Mouse (Mus musculus): ENCODE measurements around the gene Pus7l. TPM values are rescaled to one million over a fixed set of nuclear protein-coding genes. Genes with fewer than 3 reads are reported as not detected.

The Pus7l gene
- polyA plus RNA-seq, 1 experiment from 2014 or later: 5.2 TPM

- Histone ChIP-seq H3K4me2 (ENCODE audit: low read length) (no peak overlapping the region), H3K4me1 (ENCODE audit: control insufficient read depth, insufficient read depth, low read length) (no peaks in the 10 kb centered on the region), H3K4me3 (ENCODE audit: low read depth, low read length) (no peak overlapping the region), H3K9ac (ENCODE audit: low read length) (no peak overlapping the region), H3K27ac (ENCODE audit: low read depth, low read length) (no peak overlapping the region), H3K27me3 (replicated peaks; ENCODE audit: control insufficient read depth, insufficient read depth, low read length) (no peaks in the 10 kb centered on the region), H3K36me3 (ENCODE audit: control insufficient read depth, insufficient read depth, low read length) (no peaks in the 10 kb centered on the region), H3K9me3 (replicated peaks; ENCODE audit: control insufficient read depth, low read length) (no peaks in the 10 kb centered on the region)
- ATAC-seq: no peak
- DNase-seq (ENCODE audit: low spot score): no peak
- 92% methylated on average over 28 of the region's 28 CpGs for WGBS
Observed at GRCm38 (mm10) chr15:94523251-94523650, 20.1 kb downstream of the Pus7l start.

- Histone ChIP-seq H3K9me3 (replicated peaks; ENCODE audit: control insufficient read depth, low read length) (no peaks in the 10 kb centered on the region), H3K4me3 (ENCODE audit: low read depth, low read length) (no peak overlapping the region), H3K4me2 (ENCODE audit: low read length) (no peak overlapping the region), H3K9ac (ENCODE audit: low read length) (no peak overlapping the region), H3K36me3 (ENCODE audit: control insufficient read depth, insufficient read depth, low read length) (no peaks in the 10 kb centered on the region), H3K4me1 (ENCODE audit: control insufficient read depth, insufficient read depth, low read length) (no peaks in the 10 kb centered on the region), H3K27ac (ENCODE audit: low read depth, low read length) (no peak overlapping the region), H3K27me3 (replicated peaks; ENCODE audit: control insufficient read depth, insufficient read depth, low read length) (no peaks in the 10 kb centered on the region)
- DNase-seq (ENCODE audit: low spot score) (no peak), ATAC-seq (no peak)
- 84% methylated on average over 5 of the region's 5 CpGs for WGBS
Observed at GRCm38 (mm10) chr15:94520959-94521358, 22.4 kb downstream of the Pus7l start.

- Histone ChIP-seq H3K9me3 (replicated peaks; ENCODE audit: control insufficient read depth, low read length) (no peaks in the 10 kb centered on the region), H3K4me3 (ENCODE audit: low read depth, low read length) (no peak overlapping the region), H3K4me1 (ENCODE audit: control insufficient read depth, insufficient read depth, low read length) (no peaks in the 10 kb centered on the region), H3K27ac (ENCODE audit: low read depth, low read length) (no peak overlapping the region), H3K27me3 (replicated peaks; ENCODE audit: control insufficient read depth, insufficient read depth, low read length) (no peaks in the 10 kb centered on the region), H3K4me2 (ENCODE audit: low read length) (no peak overlapping the region), H3K9ac (ENCODE audit: low read length) (no peak overlapping the region), H3K36me3 (ENCODE audit: control insufficient read depth, insufficient read depth, low read length) (no peaks in the 10 kb centered on the region)
- DNase-seq (ENCODE audit: low spot score) (peak; percentile 93), ATAC-seq (peak; percentile 67)
- WGBS: 45% methylated on average over 9 of the region's 9 CpGs
Observed at GRCm38 (mm10) chr15:94520205-94520900, 23.0 kb downstream of the Pus7l start.

GRCm38 (mm10) chr15:94517913-94518491, 25.3 kb downstream of the Pus7l start:
- DNase-seq (ENCODE audit: low spot score) (no peak), ATAC-seq (no peak)
- no peaks in the 10 kb centered on the region for H3K9me3 ChIP-seq (replicated peaks; ENCODE audit: control insufficient read depth, low read length)
- H3K27ac ChIP-seq (ENCODE audit: low read depth, low read length): no peak overlapping the region
- no peaks in the 10 kb centered on the region for H3K27me3 ChIP-seq (replicated peaks; ENCODE audit: control insufficient read depth, insufficient read depth, low read length)
- WGBS: 80% methylated on average over 16 of the region's 16 CpGs
- no peak overlapping the region for H3K4me2 ChIP-seq (ENCODE audit: low read length)
- no peak overlapping the region for H3K9ac ChIP-seq (ENCODE audit: low read length)
- H3K36me3 ChIP-seq (ENCODE audit: control insufficient read depth, insufficient read depth, low read length): no peaks in the 10 kb centered on the region
- no peak overlapping the region for H3K4me3 ChIP-seq (ENCODE audit: low read depth, low read length)
- H3K4me1 ChIP-seq (ENCODE audit: control insufficient read depth, insufficient read depth, low read length): no peaks in the 10 kb centered on the region

GRCm38 (mm10) chr15:94503451-94504215, 39.7 kb downstream of the Pus7l start:
- DNase-seq (ENCODE audit: low spot score) (peak; percentile 74), ATAC-seq (peak; percentile 70; the same call in 1 of the 2 replicates)
- H3K36me3 ChIP-seq (ENCODE audit: control insufficient read depth, insufficient read depth, low read length): no peaks in the 10 kb centered on the region
- H3K9ac ChIP-seq (ENCODE audit: low read length): no peak overlapping the region
- H3K4me1 ChIP-seq (ENCODE audit: control insufficient read depth, insufficient read depth, low read length): peaks cover 8% of the 10 kb centered on the region; the same call in 1 of the 2 replicates
- H3K4me3 ChIP-seq (ENCODE audit: low read depth, low read length): no peak overlapping the region
- H3K27ac ChIP-seq (ENCODE audit: low read depth, low read length): no peak overlapping the region
- 46% methylated on average over 12 of the region's 12 CpGs for WGBS
- H3K27me3 ChIP-seq (replicated peaks; ENCODE audit: control insufficient read depth, insufficient read depth, low read length): no peaks in the 10 kb centered on the region
- no peaks in the 10 kb centered on the region for H3K9me3 ChIP-seq (replicated peaks; ENCODE audit: control insufficient read depth, low read length)
- no peak overlapping the region for H3K4me2 ChIP-seq (ENCODE audit: low read length)

GRCm38 (mm10) chr15:94499260-94499659, 44.1 kb downstream of the Pus7l start:
- no peak for ATAC-seq
- H3K4me3 ChIP-seq (ENCODE audit: low read depth, low read length): no peak overlapping the region

GRCm38 (mm10) chr15:94495936-94496335, 47.4 kb downstream of the Pus7l start:
- Histone ChIP-seq H3K4me1 (ENCODE audit: control insufficient read depth, insufficient read depth, low read length) (no peaks in the 10 kb centered on the region), H3K27ac (ENCODE audit: low read depth, low read length) (no peak overlapping the region), H3K27me3 (replicated peaks; ENCODE audit: control insufficient read depth, insufficient read depth, low read length) (no peaks in the 10 kb centered on the region), H3K9ac (ENCODE audit: low read length) (no peak overlapping the region), H3K36me3 (ENCODE audit: control insufficient read depth, insufficient read depth, low read length) (no peaks in the 10 kb centered on the region), H3K4me2 (ENCODE audit: low read length) (no peak overlapping the region), H3K4me3 (ENCODE audit: low read depth, low read length) (no peak overlapping the region), H3K9me3 (replicated peaks; ENCODE audit: control insufficient read depth, low read length) (no peaks in the 10 kb centered on the region)
- 76% methylated on average over 10 of the region's 10 CpGs for WGBS
- no peak for ATAC-seq
- no peak for DNase-seq (ENCODE audit: low spot score)

More at GRCm38 (mm10) chr15:94499260-94499659, 44.1 kb downstream of the Pus7l start:
- no peaks in the 10 kb centered on the region for H3K9me3 ChIP-seq (replicated peaks; ENCODE audit: control insufficient read depth, low read length)
- DNase-seq (ENCODE audit: low spot score): no peak
- H3K4me1 ChIP-seq (ENCODE audit: control insufficient read depth, insufficient read depth, low read length): peaks cover 8% of the 10 kb centered on the region; the same call in 1 of the 2 replicates
- H3K4me2 ChIP-seq (ENCODE audit: low read length): no peak overlapping the region
- 85% methylated on average over 1 of the region's 1 CpGs for WGBS
- H3K36me3 ChIP-seq (ENCODE audit: control insufficient read depth, insufficient read depth, low read length): no peaks in the 10 kb centered on the region
- no peak overlapping the region for H3K27ac ChIP-seq (ENCODE audit: low read depth, low read length)
- no peaks in the 10 kb centered on the region for H3K27me3 ChIP-seq (replicated peaks; ENCODE audit: control insufficient read depth, insufficient read depth, low read length)
- no peak overlapping the region for H3K9ac ChIP-seq (ENCODE audit: low read length)

GRCm38 (mm10) chr15:94494445-94494844, 48.9 kb downstream of the Pus7l start:
- DNase-seq (ENCODE audit: low spot score) (no peak), ATAC-seq (no peak)
- no peaks in the 10 kb centered on the region for H3K9me3 ChIP-seq (replicated peaks; ENCODE audit: control insufficient read depth, low read length)
- no peaks in the 10 kb centered on the region for H3K36me3 ChIP-seq (ENCODE audit: control insufficient read depth, insufficient read depth, low read length)
- H3K4me2 ChIP-seq (ENCODE audit: low read length): no peak overlapping the region
- no peaks in the 10 kb centered on the region for H3K4me1 ChIP-seq (ENCODE audit: control insufficient read depth, insufficient read depth, low read length)
- no peak overlapping the region for H3K9ac ChIP-seq (ENCODE audit: low read length)
- WGBS: 94% methylated on average over 1 of the region's 1 CpGs
- no peak overlapping the region for H3K4me3 ChIP-seq (ENCODE audit: low read depth, low read length)
- H3K27ac ChIP-seq (ENCODE audit: low read depth, low read length): no peak overlapping the region
- no peaks in the 10 kb centered on the region for H3K27me3 ChIP-seq (replicated peaks; ENCODE audit: control insufficient read depth, insufficient read depth, low read length)

GRCm38 (mm10) chr15:94489433-94489832, 53.9 kb downstream of the Pus7l start:
- no peaks in the 10 kb centered on the region for H3K4me1 ChIP-seq (ENCODE audit: control insufficient read depth, insufficient read depth, low read length)
- H3K4me2 ChIP-seq (ENCODE audit: low read length): no peak overlapping the region
- no peak for DNase-seq (ENCODE audit: low spot score)
- H3K9ac ChIP-seq (ENCODE audit: low read length): no peak overlapping the region
- H3K27me3 ChIP-seq (replicated peaks; ENCODE audit: control insufficient read depth, insufficient read depth, low read length): no peaks in the 10 kb centered on the region
- no peak for ATAC-seq
- 92% methylated on average over 2 of the region's 2 CpGs for whole genome bisulfite sequencing
- H3K36me3 ChIP-seq (ENCODE audit: control insufficient read depth, insufficient read depth, low read length): no peaks in the 10 kb centered on the region
- H3K4me3 ChIP-seq (ENCODE audit: low read depth, low read length): no peak overlapping the region
- H3K27ac ChIP-seq (ENCODE audit: low read depth, low read length): no peak overlapping the region
- no peaks in the 10 kb centered on the region for H3K9me3 ChIP-seq (replicated peaks; ENCODE audit: control insufficient read depth, low read length)

Data from forebrain, embryonic 14.5 days (tissue).